Mouse (Mus musculus): Measurements from ENCODE around the gene Syndig1.

GRCm38 (mm10) chr2:150000564-150000963 is 171.6 kb downstream of the Syndig1 start:
- TF ChIP-seq EP300 (IDR thresholded peaks at IDR 0.05; ENCODE audit: low read depth) (no peak), CTCF (IDR thresholded peaks at IDR 0.05; ENCODE audit: low read depth) (no peak)
